Mouse (Mus musculus) heart, postnatal 0 days (tissue): ENCODE measurements at regions not wholly inside any gene's neighbourhood (a gene's known extent, or its start where the extent isn't known, plus 50 kb on each side); places are given as distances from the start of the nearest gene placed in this dataset.

Source experiments
- ATAC-seq: fragments of 200-750 bp; cut with Nextera tagmentation; 2 replicates; pipeline ENCODE4 v1.8.0; 2017; ENCODE audit warnings: low read depth, moderate number of reproducible peaks, moderate library complexity; ENCODE audit not compliant: insufficient read depth
- DNase-seq: peaks from one replicate; pipeline ENCODE4 v3.0.0-alpha.2; 2016; ENCODE audit warnings: low spot score
- H3K27ac ChIP-seq: fragments of 300-500 bp; sonication (generic); 2 replicates; pipeline ENCODE4 v1.5.1; 2014; ENCODE audit warnings: low read depth, mild to moderate bottlenecking
- H3K27me3 ChIP-seq: fragments of 300-500 bp; sonication (generic); 2 replicates; pipeline ENCODE4 v1.6.1; 2014; ENCODE audit warnings: low read length, mixed read lengths; ENCODE audit not compliant: control insufficient read depth, insufficient read depth
- H3K36me3 ChIP-seq: fragments of 300-500 bp; sonication (generic); replicated peaks from 2 replicates; pipeline ENCODE4 v1.6.1; 2014; ENCODE audit warnings: low read length, mixed read lengths; ENCODE audit not compliant: control insufficient read depth, insufficient read depth
- H3K4me1 ChIP-seq: fragments of 300-500 bp; sonication (generic); 2 replicates; pipeline ENCODE4 v1.6.1; 2014; ENCODE audit warnings: antibody characterized with exemption; ENCODE audit not compliant: control insufficient read depth, insufficient read depth
- H3K4me2 ChIP-seq: fragments of 300-500 bp; sonication (generic); 2 replicates; pipeline ENCODE4 v1.6.1; 2014; ENCODE audit warnings: low read depth, mild to moderate bottlenecking, low read length, moderate library complexity
- H3K4me3 ChIP-seq: fragments of 300-500 bp; sonication (generic); 2 replicates; pipeline ENCODE4 v1.5.1; 2014; ENCODE audit warnings: low read depth, low read length
- H3K9ac ChIP-seq: fragments of 300-500 bp; sonication (generic); replicated peaks from 2 replicates; pipeline ENCODE4 v1.6.1; 2014; ENCODE audit warnings: low read depth, low read length, mixed read lengths
- H3K9me3 ChIP-seq: fragments of 300-500 bp; sonication (generic); replicated peaks from 2 replicates; pipeline ENCODE4 v1.6.1; 2016; ENCODE audit warnings: low read length; ENCODE audit not compliant: control insufficient read depth
- CTCF ChIP-seq: IDR thresholded peaks from 2 replicates; pipeline ENCODE4 v1.5.1; 2016; ENCODE audit warnings: antibody characterized with exemption, control low read depth, low read depth
- EP300 ChIP-seq: IDR thresholded peaks from 2 replicates; pipeline ENCODE4 v1.6.1; 2016; ENCODE audit warnings: antibody characterized with exemption, low read depth
- WGBS: fragments of 180-500 bp; shearing (Covaris S2); extraction: QIAGEN DNeasy Blood & Tissue Kit; methylation state at CpG from one replicate; pipeline ENCODE4 v1.1.7; 2014; 5-methylcytosine and 5-hydroxymethylcytosine counted together

GRCm38 (mm10) chr7:50993707-50994106, 394.7 kb downstream of the 4933405O20Rik start:
- DNase-seq = no peak
- Histone ChIP-seq H3K4me2 (no peak overlapping the region), H3K9ac (no peak overlapping the region), H3K9me3 (no peaks in the 10 kb centered on the region), H3K36me3 (no peaks in the 10 kb centered on the region), H3K27ac (no peak overlapping the region), H3K4me3 (no peak overlapping the region), H3K27me3 (no peaks in the 10 kb centered on the region), H3K4me1 (no peaks in the 10 kb centered on the region)
- no peak for TF ChIP-seq EP300
- no peak for TF ChIP-seq CTCF
- 29% methylated on average over 1 of the region's 1 CpGs for WGBS
- ATAC-seq = no peak

GRCm38 (mm10) chr7:51041899-51042667, 443.1 kb downstream of the 4933405O20Rik start:
- Histone ChIP-seq H3K4me1 (no peaks in the 10 kb centered on the region), H3K9ac (no peak overlapping the region), H3K27me3 (no peaks in the 10 kb centered on the region), H3K9me3 (no peaks in the 10 kb centered on the region), H3K27ac (no peak overlapping the region), H3K4me3 (no peak overlapping the region), H3K36me3 (no peaks in the 10 kb centered on the region), H3K4me2 (no peak overlapping the region)
- DNase-seq = no peak
- 77% methylated on average over 3 of the region's 3 CpGs for WGBS
- ATAC-seq = no peak
- no peak for TF ChIP-seq EP300
- TF ChIP-seq CTCF = no peak

GRCm38 (mm10) chr7:51051496-51051895, 452.5 kb downstream of the 4933405O20Rik start:
- Histone ChIP-seq H3K27me3 (no peaks in the 10 kb centered on the region), H3K9me3 (no peaks in the 10 kb centered on the region), H3K9ac (no peak overlapping the region), H3K4me3 (no peak overlapping the region), H3K4me1 (no peaks in the 10 kb centered on the region), H3K4me2 (no peak overlapping the region), H3K27ac (no peak overlapping the region), H3K36me3 (no peaks in the 10 kb centered on the region)
- TF ChIP-seq CTCF = no peak
- no peak for TF ChIP-seq EP300
- DNase-seq = no peak
- 71% methylated on average over 3 of the region's 3 CpGs for WGBS
- ATAC-seq = no peak

- no peak overlapping the region for H3K9ac ChIP-seq
- no peak overlapping the region for H3K4me2 ChIP-seq
- TF ChIP-seq EP300 = no peak
- no peaks in the 10 kb centered on the region for H3K27me3 ChIP-seq
- no peaks in the 10 kb centered on the region for H3K4me1 ChIP-seq
- no peak overlapping the region for H3K27ac ChIP-seq
- WGBS = 11% methylated on average over 1 of the region's 1 CpGs
- DNase-seq = no peak
- no peak overlapping the region for H3K4me3 ChIP-seq
- ATAC-seq = no peak
- no peaks in the 10 kb centered on the region for H3K36me3 ChIP-seq
- H3K9me3 ChIP-seq = no peaks in the 10 kb centered on the region
These were observed 442.5 kb upstream of the Ano5 start for GRCm38 (mm10) chr7:51068376-51068775.

GRCm38 (mm10) chr7:51093774-51094173, 417.1 kb upstream of the Ano5 start:
- no peaks in the 10 kb centered on the region for H3K4me1 ChIP-seq

GRCm38 (mm10) chr7:51101166-51101565, 409.7 kb upstream of the Ano5 start:
- no peaks in the 10 kb centered on the region for H3K36me3 ChIP-seq
- DNase-seq (no peak), ATAC-seq (no peak)
- H3K4me1 ChIP-seq = no peaks in the 10 kb centered on the region
- no peak overlapping the region for H3K4me3 ChIP-seq
- 55% methylated on average over 2 of the region's 2 CpGs for WGBS
- H3K9me3 ChIP-seq = no peaks in the 10 kb centered on the region
- no peak overlapping the region for H3K27ac ChIP-seq
- TF ChIP-seq EP300 (no peak), CTCF (no peak)
- H3K27me3 ChIP-seq = no peaks in the 10 kb centered on the region
- no peak overlapping the region for H3K9ac ChIP-seq
- H3K4me2 ChIP-seq = no peak overlapping the region

More at GRCm38 (mm10) chr7:51093774-51094173, 417.1 kb upstream of the Ano5 start:
- TF ChIP-seq CTCF = no peak
- no peak for TF ChIP-seq EP300
- Histone ChIP-seq H3K9ac (no peak overlapping the region), H3K36me3 (no peaks in the 10 kb centered on the region), H3K27me3 (no peaks in the 10 kb centered on the region), H3K4me2 (no peak overlapping the region), H3K27ac (no peak overlapping the region), H3K9me3 (no peaks in the 10 kb centered on the region), H3K4me3 (no peak overlapping the region)
- no peak for ATAC-seq
- 49% methylated on average over 3 of the region's 3 CpGs for WGBS
- DNase-seq = no peak
